Mouse (Mus musculus): ENCODE measurements around the gene Rnf133. TPM values are rescaled to one million over a fixed set of nuclear protein-coding genes. Genes with fewer than 3 reads are reported as not detected.

Rnf133 gene
- polyA plus RNA-seq, 1 experiment, result not detected

DNA sequence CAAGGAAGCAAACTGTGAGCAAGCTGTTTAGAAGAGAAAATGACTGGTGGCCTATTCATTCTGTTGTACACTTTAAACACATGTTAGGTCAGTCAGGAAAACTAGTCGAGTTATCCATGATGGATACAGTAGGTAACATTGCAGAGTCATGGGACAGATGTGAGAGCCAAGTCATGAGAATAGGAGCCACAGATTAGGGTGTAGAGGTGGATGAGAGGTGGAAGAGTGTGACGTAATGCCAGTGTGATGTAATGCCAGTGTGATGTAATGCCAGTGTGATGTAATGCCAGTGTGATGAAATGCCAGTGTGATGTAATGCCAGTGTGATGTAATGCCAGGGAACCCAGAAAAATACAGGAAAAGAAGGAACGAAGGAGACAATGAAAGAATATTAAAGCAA is 14.9 kb downstream of the Rnf133 start:
- Histone ChIP-seq H3K27ac (ENCODE audit: insufficient read depth, low read length) (no peak overlapping the region), H3K4me1 (ENCODE audit: control insufficient read depth, insufficient read depth, low read length) (no peaks in the 10 kb centered on the region), H3K36me3 (ENCODE audit: control insufficient read depth, insufficient read depth, low read length, poor library complexity, severe bottlenecking) (no peaks in the 10 kb centered on the region), H3K4me3 (ENCODE audit: low read depth, low read length) (no peak overlapping the region), H3K9ac (ENCODE audit: low read depth, poor library complexity, severe bottlenecking) (no peak overlapping the region), H3K27me3 (ENCODE audit: control insufficient read depth, insufficient read depth, low read length, poor library complexity, severe bottlenecking) (no peaks in the 10 kb centered on the region), H3K9me3 (replicated peaks; ENCODE audit: control insufficient read depth, insufficient read depth, low read length, poor library complexity, severe bottlenecking) (no peaks in the 10 kb centered on the region)
- TF ChIP-seq EP300 (IDR thresholded peaks at IDR 0.05; ENCODE audit: insufficient read depth, low read depth, low read length) (no peak), POLR2A (IDR thresholded peaks at IDR 0.05; ENCODE audit: insufficient read depth, low read length) (no peak), CTCF (IDR thresholded peaks at IDR 0.05; ENCODE audit: low read depth, low read length) (no peak)

- Histone ChIP-seq H3K4me3 (ENCODE audit: low read depth, low read length) (no peak overlapping the region), H3K27ac (ENCODE audit: insufficient read depth, low read length) (no peak overlapping the region), H3K9me3 (replicated peaks; ENCODE audit: control insufficient read depth, insufficient read depth, low read length, poor library complexity, severe bottlenecking) (no peaks in the 10 kb centered on the region), H3K27me3 (ENCODE audit: control insufficient read depth, insufficient read depth, low read length, poor library complexity, severe bottlenecking) (no peaks in the 10 kb centered on the region), H3K9ac (ENCODE audit: low read depth, poor library complexity, severe bottlenecking) (no peak overlapping the region), H3K4me1 (ENCODE audit: control insufficient read depth, insufficient read depth, low read length) (no peaks in the 10 kb centered on the region), H3K36me3 (ENCODE audit: control insufficient read depth, insufficient read depth, low read length, poor library complexity, severe bottlenecking) (no peaks in the 10 kb centered on the region)
- TF ChIP-seq POLR2A (IDR thresholded peaks at IDR 0.05; ENCODE audit: insufficient read depth, low read length) (no peak), EP300 (IDR thresholded peaks at IDR 0.05; ENCODE audit: insufficient read depth, low read depth, low read length) (no peak), CTCF (IDR thresholded peaks at IDR 0.05; ENCODE audit: low read depth, low read length) (no peak)
These were observed 16.1 kb downstream of the Rnf133 start for GRCm38 (mm10) chr6:23634016-23634415.

DNA sequence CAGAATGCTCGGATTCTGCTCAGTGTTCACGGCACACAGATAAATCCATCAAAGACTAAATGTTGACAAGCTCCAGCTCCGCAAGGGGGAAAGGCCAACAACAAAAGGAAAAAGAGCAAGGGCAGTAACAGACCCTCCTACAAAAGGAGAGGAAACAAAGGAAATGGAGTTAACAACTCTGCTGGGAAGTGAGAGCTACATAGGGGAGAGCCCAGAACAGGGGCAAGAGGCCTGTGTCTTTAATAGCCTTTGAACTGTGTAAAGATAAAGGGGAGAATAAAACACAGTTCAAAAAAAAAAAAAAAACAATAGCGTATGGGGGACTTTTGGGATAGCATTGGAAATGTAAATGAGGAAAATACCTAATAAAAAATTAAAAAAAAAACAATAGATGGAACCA is 19.6 kb downstream of the Rnf133 start:
- no peaks in the 10 kb centered on the region for H3K27me3 ChIP-seq (ENCODE audit: control insufficient read depth, insufficient read depth, low read length, poor library complexity, severe bottlenecking)

More for the DNA sequence above, 19.6 kb downstream of the Rnf133 start:
- Histone ChIP-seq H3K9ac (ENCODE audit: low read depth, poor library complexity, severe bottlenecking) (no peak overlapping the region), H3K4me3 (ENCODE audit: low read depth, low read length) (no peak overlapping the region), H3K27ac (ENCODE audit: insufficient read depth, low read length) (no peak overlapping the region), H3K36me3 (ENCODE audit: control insufficient read depth, insufficient read depth, low read length, poor library complexity, severe bottlenecking) (no peaks in the 10 kb centered on the region), H3K4me1 (ENCODE audit: control insufficient read depth, insufficient read depth, low read length) (no peaks in the 10 kb centered on the region), H3K9me3 (replicated peaks; ENCODE audit: control insufficient read depth, insufficient read depth, low read length, poor library complexity, severe bottlenecking) (no peaks in the 10 kb centered on the region)
- no peak for TF ChIP-seq CTCF (IDR thresholded peaks at IDR 0.05; ENCODE audit: low read depth, low read length)
- TF ChIP-seq EP300 (IDR thresholded peaks at IDR 0.05; ENCODE audit: insufficient read depth, low read depth, low read length), result no peak
- TF ChIP-seq POLR2A (IDR thresholded peaks at IDR 0.05; ENCODE audit: insufficient read depth, low read length), result no peak

Other genes starting within 250 kb of the Rnf133 start
- not detected in 2 replicates for gene Rnf148, start 4.8 kb upstream of the Rnf133 start, polyA plus RNA-seq (2011; ENCODE audit: insufficient read depth, insufficient read length, low read depth, missing spikeins)
- 0.40 and 0.90 TPM in 2 replicates for gene Cadps2, start 189.1 kb upstream of the Rnf133 start, polyA plus RNA-seq (2011; ENCODE audit: insufficient read depth, insufficient read length, low read depth, missing spikeins)